Mouse (Mus musculus): ENCODE results near the gene Grm8. TPM values are rescaled to one million over a fixed set of nuclear protein-coding genes. Genes with fewer than 3 reads are reported as not detected.
A peak's percentile ranks its signal among the peaks of the same experiment; 100 is the strongest.

Gene Grm8
- polyA plus RNA-seq, 1 experiment from 2014 or later, result 3.0 TPM

DNA sequence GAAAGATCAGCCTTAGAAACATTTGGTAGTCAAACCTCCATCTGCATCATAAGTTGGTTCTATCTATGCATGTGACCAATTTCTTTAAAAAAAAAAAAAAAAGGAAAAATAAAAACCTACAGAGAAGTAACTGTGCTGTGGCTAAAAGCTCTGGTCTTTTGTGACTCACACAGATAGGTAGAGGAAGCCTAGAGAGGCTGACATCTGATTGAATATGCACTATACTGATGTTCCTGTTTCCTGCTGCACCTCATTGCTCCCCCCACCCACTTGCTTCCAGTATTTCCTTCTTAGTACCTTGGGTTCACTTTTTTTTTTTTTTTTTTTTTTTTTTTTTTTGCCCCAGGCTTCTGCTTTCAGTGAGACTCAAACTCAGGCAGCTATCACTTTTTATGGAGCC lies 824.6 kb downstream of the Grm8 start:
- no peaks in the 10 kb centered on the region for H3K36me3 ChIP-seq (replicated peaks)
- no peak overlapping the region for H3K9ac ChIP-seq
- no peaks in the 10 kb centered on the region for H3K9me3 ChIP-seq
- no peak overlapping the region for H3K4me3 ChIP-seq (replicated peaks)
- H3K27me3 ChIP-seq, result no peaks in the 10 kb centered on the region
- H3K4me2 ChIP-seq, result no peak overlapping the region
- no peak for ATAC-seq (ENCODE audit: low FRiP score)
- H3K4me1 ChIP-seq, result no peaks in the 10 kb centered on the region
- no peak overlapping the region for H3K27ac ChIP-seq

DNA sequence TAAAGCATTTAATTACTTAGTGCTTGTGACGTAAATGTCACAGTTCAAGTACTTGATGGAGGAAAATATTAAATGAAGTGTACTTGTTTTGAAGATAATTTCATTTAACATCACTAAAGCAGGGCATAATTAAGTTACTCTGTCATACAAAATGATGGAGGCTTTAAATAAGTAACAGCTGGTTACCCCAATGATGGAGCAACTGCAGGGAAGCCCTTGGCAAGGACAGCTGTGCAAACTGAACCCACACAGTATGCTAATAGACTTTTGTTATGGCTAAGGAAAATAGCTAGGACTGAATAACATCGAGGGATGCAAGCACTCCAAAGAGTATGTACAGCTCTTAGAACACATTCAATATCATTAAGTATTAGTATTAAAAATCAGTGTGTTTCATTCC lies 829.6 kb downstream of the Grm8 start:
- H3K9me3 ChIP-seq, result no peaks in the 10 kb centered on the region
- 47% methylated on average over 2 of the region's 2 CpGs for WGBS
- H3K4me1 ChIP-seq, result no peaks in the 10 kb centered on the region
- H3K9ac ChIP-seq, result no peak overlapping the region
- H3K4me2 ChIP-seq, result no peak overlapping the region
- H3K27me3 ChIP-seq, result no peaks in the 10 kb centered on the region
- no peak for ATAC-seq (ENCODE audit: low FRiP score)
- no peaks in the 10 kb centered on the region for H3K36me3 ChIP-seq (replicated peaks)
- no peak overlapping the region for H3K4me3 ChIP-seq (replicated peaks)
- no peak overlapping the region for H3K27ac ChIP-seq

DNA sequence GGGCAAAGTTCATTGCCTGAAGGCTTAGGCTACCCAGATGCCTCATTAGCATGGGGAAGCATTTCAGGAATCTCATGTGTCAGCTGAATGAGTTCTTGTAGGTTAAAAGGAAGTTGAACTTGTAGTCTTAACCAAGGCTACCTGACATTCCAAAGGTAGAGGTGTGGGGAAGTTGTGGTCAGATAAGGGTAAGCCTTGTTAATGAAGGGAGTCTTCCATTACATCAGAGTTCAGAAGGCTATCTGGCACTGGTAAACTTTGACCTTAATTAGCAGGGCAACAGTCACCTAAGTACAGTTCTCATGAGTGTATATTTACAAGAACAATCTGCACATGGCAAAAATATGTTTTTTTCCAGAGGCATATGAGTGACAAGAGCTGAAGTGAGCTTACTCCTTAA lies 870.0 kb downstream of the Grm8 start:
- no peak for ATAC-seq (ENCODE audit: low FRiP score)
- H3K9ac ChIP-seq, result no peak overlapping the region

DNA sequence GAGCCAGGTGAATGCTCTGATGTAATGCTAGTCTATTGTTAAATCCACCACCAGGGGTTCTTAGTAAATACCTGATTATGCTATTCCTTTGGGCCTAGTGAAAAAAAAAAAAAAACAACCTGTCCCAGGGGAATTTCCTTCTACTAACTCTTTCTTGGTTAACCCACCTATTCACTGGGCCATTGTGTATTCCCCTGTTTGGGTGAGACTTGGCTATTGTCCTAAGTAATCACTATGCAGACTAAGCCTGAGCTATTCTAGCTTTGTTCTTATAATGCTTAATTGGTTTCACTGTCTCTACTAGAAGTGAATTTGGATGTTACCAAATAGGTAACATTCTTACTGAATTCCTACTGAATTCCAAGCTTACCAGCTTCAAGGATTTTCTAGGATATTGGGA lies 872.4 kb downstream of the Grm8 start:
- no peak overlapping the region for H3K4me3 ChIP-seq (replicated peaks)
- no peaks in the 10 kb centered on the region for H3K27me3 ChIP-seq
- no peaks in the 10 kb centered on the region for H3K4me1 ChIP-seq
- no peak overlapping the region for H3K4me2 ChIP-seq
- no peak for ATAC-seq (ENCODE audit: low FRiP score)
- no peak overlapping the region for H3K9ac ChIP-seq
- H3K9me3 ChIP-seq, result no peaks in the 10 kb centered on the region
- no peak overlapping the region for H3K27ac ChIP-seq
- H3K36me3 ChIP-seq (replicated peaks), result no peaks in the 10 kb centered on the region

More for the DNA sequence above, 870.0 kb downstream of the Grm8 start:
- H3K27ac ChIP-seq, result no peak overlapping the region
- H3K36me3 ChIP-seq (replicated peaks), result no peaks in the 10 kb centered on the region
- no peaks in the 10 kb centered on the region for H3K9me3 ChIP-seq
- no peaks in the 10 kb centered on the region for H3K27me3 ChIP-seq
- no peaks in the 10 kb centered on the region for H3K4me1 ChIP-seq
- H3K4me2 ChIP-seq, result no peak overlapping the region
- H3K4me3 ChIP-seq (replicated peaks), result no peak overlapping the region

DNA sequence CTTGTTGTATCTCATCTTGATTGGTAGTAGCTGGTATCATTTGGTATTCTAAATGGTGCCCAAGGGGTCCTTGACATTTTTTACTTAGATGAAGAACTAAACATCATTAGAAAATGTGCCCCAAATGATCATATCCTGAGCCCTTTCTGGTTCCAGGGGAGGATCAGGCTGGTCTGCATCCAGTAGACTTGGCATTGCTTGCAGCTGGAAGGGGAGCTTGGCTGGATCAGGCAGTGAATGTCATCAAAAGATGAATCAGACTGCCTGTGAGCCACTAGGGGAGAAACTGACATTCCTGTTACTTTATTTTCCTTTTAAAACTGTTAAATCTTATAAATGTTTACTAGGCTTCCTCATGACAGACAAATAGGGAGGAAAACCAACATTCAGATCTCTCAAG lies 894.6 kb downstream of the Grm8 start:
- Histone ChIP-seq H3K4me3 (replicated peaks) (no peak overlapping the region), H3K4me1 (no peaks in the 10 kb centered on the region), H3K9me3 (no peaks in the 10 kb centered on the region), H3K36me3 (replicated peaks) (no peaks in the 10 kb centered on the region), H3K4me2 (no peak overlapping the region), H3K27me3 (no peaks in the 10 kb centered on the region), H3K27ac (no peak overlapping the region), H3K9ac (no peak overlapping the region)
- ATAC-seq (ENCODE audit: low FRiP score), result no peak

DNA sequence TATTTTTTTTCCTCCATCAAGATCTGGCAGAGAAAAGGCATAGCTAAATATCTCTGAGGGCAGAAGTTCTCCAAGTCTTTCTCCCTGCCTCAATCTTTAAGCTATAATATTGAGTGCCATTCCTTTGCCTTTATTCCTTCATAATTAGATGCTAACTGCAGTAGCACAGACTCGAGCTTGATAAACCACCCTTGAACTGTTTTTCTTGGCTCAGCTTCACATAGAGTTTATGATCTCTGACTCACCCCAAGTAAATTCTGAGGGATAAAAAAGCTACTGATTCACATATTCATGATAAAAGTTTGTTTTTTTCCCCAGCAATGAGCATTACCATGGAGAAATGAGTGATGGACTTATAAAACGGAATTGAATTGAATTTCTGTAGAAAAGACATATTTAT lies 895.0 kb downstream of the Grm8 start:
- 69% methylated on average over 2 of the region's 2 CpGs for WGBS
- H3K27me3 ChIP-seq, result no peaks in the 10 kb centered on the region
- no peaks in the 10 kb centered on the region for H3K9me3 ChIP-seq
- H3K36me3 ChIP-seq (replicated peaks), result no peaks in the 10 kb centered on the region
- no peaks in the 10 kb centered on the region for H3K4me1 ChIP-seq
- no peak overlapping the region for H3K4me2 ChIP-seq
- no peak overlapping the region for H3K4me3 ChIP-seq (replicated peaks)
- H3K27ac ChIP-seq, result no peak overlapping the region
- no peak overlapping the region for H3K9ac ChIP-seq
- ATAC-seq (ENCODE audit: low FRiP score), result no peak

MicroRNAs within 50 kb of the gene (microRNA counts, 519-probe panel; counts per million panel counts)
- microRNA mmu-miR-592, result 1,238 counts per million, percentile 3 among the panel's probes with 10 or more counts

Small RNAs within 50 kb of the gene (microRNA-seq; reads per million reads assigned to microRNA genes)
- 60.7 reads per million, percentile 45 among the genes with 10 or more reads in this experiment for gene Mir592
